Mouse (Mus musculus): ENCODE data around the gene Pex26.

DNA sequence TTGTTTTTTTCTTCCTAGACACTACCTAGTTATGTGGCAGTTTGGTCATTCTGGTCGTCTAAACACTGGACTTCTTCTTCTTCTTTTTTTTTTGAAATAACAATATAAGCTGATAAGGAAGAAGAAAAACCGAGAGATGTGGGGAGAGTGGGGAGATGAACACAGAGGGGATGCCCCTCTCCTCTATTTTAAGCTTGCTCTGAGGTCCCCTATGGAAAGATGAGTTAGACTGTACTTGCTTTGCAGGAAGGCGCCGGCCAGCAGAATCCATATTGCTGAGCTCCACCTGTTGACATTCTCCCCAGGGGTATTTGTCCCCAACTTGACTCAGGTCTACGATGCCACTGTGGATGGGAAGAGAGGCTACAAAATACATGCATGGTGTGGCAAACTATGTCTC is 40.6 kb downstream of the Pex26 start:
- no peak for TF ChIP-seq CTCF (IDR thresholded peaks at IDR 0.05; ENCODE audit: insufficient read depth, low read length)
- no peak for TF ChIP-seq POLR2A (IDR thresholded peaks at IDR 0.05; ENCODE audit: borderline replicate concordance, extremely low read depth, low read depth, low read length)

Data from lung, adult 2 months (tissue).